Mouse (Mus musculus) embryonic facial prominence, embryonic 14.5 days (tissue): ENCODE data around the gene Rpl27. TPM values are rescaled to one million over a fixed set of nuclear protein-coding genes. Genes with fewer than 3 reads are reported as not detected.

Source experiments
- ATAC-seq: fragments of 200-750 bp; cut with Nextera tagmentation; 2 replicates; pipeline ENCODE4 v1.8.0; 2017; ENCODE audit warnings: low read depth, moderate number of reproducible peaks, moderate TSS enrichment
- DNase-seq: peaks from one replicate; pipeline ENCODE4 v3.0.0-alpha.2; 2015; ENCODE audit warnings: low spot score
- H3K27ac ChIP-seq: fragments of 300-500 bp; sonication (generic); replicated peaks from 2 replicates; pipeline ENCODE4 v1.5.1; 2014; ENCODE audit warnings: low read depth, mild to moderate bottlenecking, low read length, moderate library complexity
- H3K27me3 ChIP-seq: fragments of 300-500 bp; sonication (generic); replicated peaks from 2 replicates; pipeline ENCODE4 v1.6.1; 2014; ENCODE audit warnings: low read length; ENCODE audit not compliant: control insufficient read depth, insufficient read depth
- H3K36me3 ChIP-seq: fragments of 300-500 bp; sonication (generic); 2 replicates; pipeline ENCODE4 v1.6.1; 2014; ENCODE audit warnings: low read length, mixed read lengths; ENCODE audit not compliant: control insufficient read depth, insufficient read depth
- H3K4me1 ChIP-seq: fragments of 300-500 bp; sonication (generic); 2 replicates; pipeline ENCODE4 v1.6.1; 2014; ENCODE audit warnings: antibody characterized with exemption, low read length; ENCODE audit not compliant: control insufficient read depth, insufficient read depth
- H3K4me2 ChIP-seq: fragments of 300-500 bp; sonication (generic); 2 replicates; pipeline ENCODE4 v1.6.1; 2014; ENCODE audit warnings: low read depth, mild to moderate bottlenecking, low read length, moderate library complexity, mixed read lengths
- H3K4me3 ChIP-seq: fragments of 300-500 bp; sonication (generic); 2 replicates; pipeline ENCODE4 v1.5.1; 2014; ENCODE audit warnings: low read depth, mild to moderate bottlenecking, low read length
- H3K9ac ChIP-seq: fragments of 300-500 bp; sonication (generic); 2 replicates; pipeline ENCODE4 v1.6.1; 2014; ENCODE audit warnings: low read depth, mild to moderate bottlenecking, low read length, moderate library complexity, mixed read lengths
- H3K9me3 ChIP-seq: fragments of 300-500 bp; sonication (generic); 2 replicates; pipeline ENCODE4 v1.6.1; 2016; ENCODE audit warnings: low read length; ENCODE audit not compliant: control insufficient read depth
- WGBS: fragments of 180-500 bp; shearing (Covaris S2); extraction: QIAGEN DNeasy Blood & Tissue Kit; methylation state at CpG from one replicate; pipeline ENCODE4 v1.1.7; 2014; 5-methylcytosine and 5-hydroxymethylcytosine counted together
- polyA plus RNA-seq: library from polyadenylated mRNA; unstranded; fragments of >200 nt; fragmentation: Nextera tagmentation; extraction: Ambion mirVana; gene quantifications from 2 replicates; pipeline ENCODE4 v1.2.1, GENCODE M21; 2014

Rpl27 gene
- polyA plus RNA-seq, 1 experiment from 2014 or later = 406 TPM

GRCm38 (mm10) chr11:101450394-101450793 lies 8.3 kb downstream of the Rpl27 start:
- Histone ChIP-seq H3K27ac (no peak overlapping the region), H3K9ac (no peak overlapping the region), H3K36me3 (peaks cover 7% of the 10 kb centered on the region), H3K9me3 (no peaks in the 10 kb centered on the region), H3K4me1 (0 out of 2 replicates have a peak, but pooled peaks cover 6% of the 10 kb centered on the region), H3K4me2 (no peak overlapping the region), H3K27me3 (no peaks in the 10 kb centered on the region), H3K4me3 (no peak overlapping the region)
- ATAC-seq (no peak), DNase-seq (no peak)
- 72% methylated on average over 2 of the region's 3 CpGs for WGBS

- Histone ChIP-seq H3K4me2 (no peak overlapping the region), H3K9me3 (no peaks in the 10 kb centered on the region), H3K27me3 (no peaks in the 10 kb centered on the region), H3K9ac (no peak overlapping the region), H3K4me1 (0 out of 2 replicates have a peak, but pooled peaks cover 6% of the 10 kb centered on the region), H3K27ac (no peak overlapping the region), H3K4me3 (no peak overlapping the region), H3K36me3 (no peaks in the 10 kb centered on the region)
- ATAC-seq = no peak
- WGBS = 85% methylated on average over 10 of the region's 10 CpGs
- DNase-seq = no peak
Measured at GRCm38 (mm10) chr11:101451536-101451935, 9.4 kb downstream of the Rpl27 start.

- Histone ChIP-seq H3K9ac (no peak overlapping the region), H3K27ac (no peak overlapping the region), H3K4me1 (0 out of 2 replicates have a peak, but pooled peaks cover 6% of the 10 kb centered on the region), H3K9me3 (no peaks in the 10 kb centered on the region), H3K4me2 (no peak overlapping the region), H3K27me3 (no peaks in the 10 kb centered on the region), H3K36me3 (no peaks in the 10 kb centered on the region), H3K4me3 (no peak overlapping the region)
- 72% methylated on average over 10 of the region's 10 CpGs for WGBS
- ATAC-seq (no peak), DNase-seq (no peak)
Measured at GRCm38 (mm10) chr11:101452093-101452774, 10.1 kb downstream of the Rpl27 start.

GRCm38 (mm10) chr11:101454702-101455101 lies 12.6 kb downstream of the Rpl27 start:
- H3K36me3 ChIP-seq = peaks cover 22% of the 10 kb centered on the region; the same call in 1 of the 2 replicates
- H3K4me2 ChIP-seq = no peak overlapping the region
- H3K27me3 ChIP-seq = no peaks in the 10 kb centered on the region
- peak; percentile 72 for DNase-seq
- ATAC-seq = peak; percentile 56; the same call in 1 of the 2 replicates
- 30% methylated on average over 6 of the region's 6 CpGs for WGBS
- 0 out of 2 replicates have a peak, but pooled peaks cover 6% of the 10 kb centered on the region for H3K4me1 ChIP-seq
- no peak overlapping the region for H3K9ac ChIP-seq
- no peaks in the 10 kb centered on the region for H3K9me3 ChIP-seq
- H3K27ac ChIP-seq = 0 out of 2 replicates have a peak overlapping the region, but pooled peaks have one; percentile 15
- H3K4me3 ChIP-seq = no peak overlapping the region

GRCm38 (mm10) chr11:101455627-101456026 lies 13.5 kb downstream of the Rpl27 start:
- Histone ChIP-seq H3K4me2 (no peak overlapping the region), H3K27me3 (no peaks in the 10 kb centered on the region), H3K9ac (no peak overlapping the region), H3K36me3 (peaks cover 30% of the 10 kb centered on the region; the same call in 1 of the 2 replicates), H3K4me3 (no peak overlapping the region), H3K9me3 (no peaks in the 10 kb centered on the region), H3K4me1 (0 out of 2 replicates have a peak, but pooled peaks cover 6% of the 10 kb centered on the region), H3K27ac (no peak overlapping the region)
- WGBS = 84% methylated on average over 7 of the region's 7 CpGs
- no peak for DNase-seq
- no peak for ATAC-seq

- 0 out of 2 replicates have a peak, but pooled peaks cover 6% of the 10 kb centered on the region for H3K4me1 ChIP-seq
- no peak overlapping the region for H3K27ac ChIP-seq
- H3K4me3 ChIP-seq = no peak overlapping the region
- H3K4me2 ChIP-seq = no peak overlapping the region
- DNase-seq (no peak), ATAC-seq (no peak)
- no peak overlapping the region for H3K9ac ChIP-seq
- 88% methylated on average over 9 of the region's 9 CpGs for WGBS
- peaks cover 47% of the 10 kb centered on the region for H3K36me3 ChIP-seq
- H3K27me3 ChIP-seq = no peaks in the 10 kb centered on the region
- no peaks in the 10 kb centered on the region for H3K9me3 ChIP-seq
Measured at GRCm38 (mm10) chr11:101457631-101458030, 15.5 kb downstream of the Rpl27 start.

- Histone ChIP-seq H3K9ac (no peak overlapping the region), H3K36me3 (peaks cover 51% of the 10 kb centered on the region), H3K9me3 (no peaks in the 10 kb centered on the region), H3K4me1 (peaks cover 7% of the 10 kb centered on the region; the same call in 1 of the 2 replicates), H3K27ac (no peak overlapping the region), H3K4me3 (no peak overlapping the region), H3K27me3 (no peaks in the 10 kb centered on the region), H3K4me2 (no peak overlapping the region)
- WGBS = 82% methylated on average over 12 of the region's 12 CpGs
- ATAC-seq = no peak
- DNase-seq = no peak
Measured at GRCm38 (mm10) chr11:101458217-101458616, 16.1 kb downstream of the Rpl27 start.

- Histone ChIP-seq H3K4me3 (no peak overlapping the region), H3K27me3 (no peaks in the 10 kb centered on the region), H3K36me3 (peaks cover 51% of the 10 kb centered on the region), H3K4me1 (peaks cover 14% of the 10 kb centered on the region), H3K9me3 (no peaks in the 10 kb centered on the region), H3K9ac (peak overlapping the region; percentile 3; the same call in 1 of the 2 replicates), H3K27ac (no peak overlapping the region), H3K4me2 (no peak overlapping the region)
- DNase-seq (no peak), ATAC-seq (no peak)
- WGBS = 39% methylated on average over 6 of the region's 6 CpGs
Measured at GRCm38 (mm10) chr11:101459716-101460115, 17.6 kb downstream of the Rpl27 start.

- peaks cover 51% of the 10 kb centered on the region for H3K36me3 ChIP-seq
- no peaks in the 10 kb centered on the region for H3K9me3 ChIP-seq
- H3K27ac ChIP-seq = no peak overlapping the region
- peaks cover 14% of the 10 kb centered on the region for H3K4me1 ChIP-seq
- WGBS = 84% methylated on average over 15 of the region's 15 CpGs
- no peak for DNase-seq
- no peak overlapping the region for H3K9ac ChIP-seq
- ATAC-seq = no peak
- no peaks in the 10 kb centered on the region for H3K27me3 ChIP-seq
- H3K4me2 ChIP-seq = no peak overlapping the region
- H3K4me3 ChIP-seq = no peak overlapping the region
Measured at GRCm38 (mm10) chr11:101460321-101460720, 18.2 kb downstream of the Rpl27 start.
